Mouse (Mus musculus): ENCODE data around the gene Kcnrg.
A peak's percentile ranks its signal among the peaks of the same experiment; 100 is the strongest.
"Not testable (repeated sequence)": the region's sequence is repeated elsewhere in the genome, so short reads cannot be mapped to it uniquely, and the experiment has no call there.

The Kcnrg gene

DNA sequence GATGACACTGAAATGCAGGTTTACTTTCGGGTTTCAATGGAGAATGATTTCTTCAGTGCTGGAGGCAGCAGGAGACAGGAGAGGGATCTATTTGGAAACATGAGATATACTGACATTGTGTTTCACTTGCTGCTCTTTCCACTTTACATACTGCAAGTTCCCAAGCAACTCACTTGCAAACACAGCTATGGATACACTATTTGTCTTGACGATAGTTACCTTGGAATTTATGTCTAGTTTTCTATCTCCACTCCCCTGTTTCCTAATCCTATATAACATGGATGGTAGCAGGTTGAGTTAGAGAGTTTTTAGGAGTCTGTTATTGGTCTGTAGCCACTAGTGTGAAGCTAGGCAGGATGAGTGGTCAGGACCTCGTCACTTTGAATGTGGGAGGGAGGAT lies at the start of gene Kcnrg:
TSS of gene Kcnrg (plus strand) at position 301 of the 400 bp plus-strand sequence.
- no peak for DNase-seq (ENCODE audit: low read depth, low spot score)

DNA sequence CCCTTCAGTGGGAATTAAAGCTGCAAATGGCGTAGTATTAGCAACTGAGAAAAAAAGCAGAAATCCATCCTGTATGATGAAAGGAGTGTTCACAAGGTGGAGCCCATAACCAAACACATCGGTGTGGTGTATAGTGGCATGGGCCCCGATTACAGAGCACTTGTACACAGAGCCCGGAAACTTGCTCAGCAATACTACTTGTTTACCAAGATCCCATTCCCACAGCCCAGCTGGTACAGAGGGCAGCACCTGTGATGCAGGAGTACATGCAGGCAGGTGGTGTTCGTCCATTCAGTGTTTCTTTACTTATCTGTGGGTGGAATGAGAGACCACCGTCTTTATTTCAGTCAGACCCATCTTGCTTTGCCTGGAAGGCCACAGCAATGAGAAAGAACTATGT lies 48.4 kb upstream of the Kcnrg start:
- no peak for DNase-seq (ENCODE audit: low read depth, low spot score)

DNA sequence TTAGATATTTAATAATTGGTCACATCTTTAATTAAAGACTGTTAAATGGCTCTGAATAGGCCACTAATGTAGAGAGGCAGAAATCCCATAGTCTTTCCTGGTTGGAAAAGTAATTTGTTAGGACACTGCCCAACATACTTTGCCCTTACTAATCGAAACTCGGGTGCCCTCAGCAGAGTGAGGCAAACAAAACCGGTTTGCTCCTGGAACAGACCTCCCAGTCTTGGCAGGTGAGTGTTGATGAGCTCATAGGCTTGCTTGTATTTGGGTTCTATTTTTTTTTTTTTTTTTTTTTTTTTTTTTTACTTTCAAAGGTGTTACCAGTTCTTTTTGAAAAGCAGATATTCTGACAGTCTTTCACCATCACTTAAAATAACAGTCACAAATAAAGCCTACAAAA lies 47.4 kb upstream of the Kcnrg start:
- no peak for DNase-seq (ENCODE audit: low read depth, low spot score)

DNA sequence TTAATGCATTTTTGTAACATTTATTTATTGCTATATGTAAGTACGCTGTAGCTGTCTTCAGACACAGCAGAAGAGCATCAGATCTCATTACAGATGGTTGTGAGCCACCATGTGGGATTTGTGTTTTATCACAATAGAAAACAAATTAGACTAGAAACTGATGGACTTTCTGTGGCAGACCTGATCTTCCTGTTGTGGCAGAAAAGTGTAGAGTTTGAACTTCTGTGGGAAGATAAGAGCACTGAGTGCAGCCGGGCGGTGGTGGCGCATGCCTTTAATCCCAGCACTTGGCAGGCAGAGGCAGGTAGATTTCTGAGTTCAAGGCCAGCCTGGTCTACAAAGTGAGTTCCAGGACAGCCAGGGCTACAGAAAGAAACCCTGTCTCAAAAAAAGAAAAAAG lies 41.0 kb upstream of the Kcnrg start:
- DNase-seq (ENCODE audit: low read depth, low spot score) = not testable (repeated sequence)

DNA sequence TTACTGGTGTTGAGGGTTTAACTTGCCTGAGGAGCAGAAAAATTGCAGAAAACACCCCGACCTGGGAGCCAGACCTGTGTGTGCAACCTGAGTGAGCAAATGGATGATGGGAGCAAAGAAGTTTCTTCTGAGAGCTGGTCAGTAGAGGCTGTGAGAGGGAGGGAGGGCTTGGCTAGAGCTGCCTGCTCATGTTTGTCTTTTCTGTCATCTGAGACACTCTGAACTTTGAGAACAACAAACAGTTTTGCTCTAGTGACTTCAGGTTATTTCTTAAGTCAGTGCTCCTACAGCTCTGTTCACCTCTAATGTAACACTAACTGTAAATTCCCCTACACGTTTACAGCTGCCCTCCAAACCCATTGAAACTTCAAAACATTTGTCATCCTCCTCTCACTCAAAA lies 37.9 kb upstream of the Kcnrg start:
- no peak for DNase-seq (ENCODE audit: low read depth, low spot score)

DNA sequence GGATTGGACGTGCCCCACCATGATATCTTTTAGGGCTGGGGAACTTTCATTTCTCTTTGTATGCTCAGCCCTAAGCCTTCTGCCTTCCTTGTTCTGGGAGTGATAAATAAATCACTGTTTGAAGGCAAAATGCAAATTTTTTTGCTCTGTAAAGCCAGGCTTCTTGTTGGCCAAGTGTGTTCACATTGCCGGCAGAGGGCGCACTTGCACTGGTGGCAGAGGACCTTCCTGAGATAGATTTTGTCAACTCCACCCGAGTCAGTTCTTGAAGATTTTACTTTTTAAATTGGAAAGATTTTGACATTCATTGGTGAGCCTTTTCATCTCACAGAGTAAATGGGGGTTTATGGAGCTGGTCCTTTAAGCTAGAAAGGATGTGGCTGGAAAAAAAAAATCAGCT lies 35.9 kb upstream of the Kcnrg start:
- DNase-seq (ENCODE audit: low read depth, low spot score) = peak; percentile 85

DNA sequence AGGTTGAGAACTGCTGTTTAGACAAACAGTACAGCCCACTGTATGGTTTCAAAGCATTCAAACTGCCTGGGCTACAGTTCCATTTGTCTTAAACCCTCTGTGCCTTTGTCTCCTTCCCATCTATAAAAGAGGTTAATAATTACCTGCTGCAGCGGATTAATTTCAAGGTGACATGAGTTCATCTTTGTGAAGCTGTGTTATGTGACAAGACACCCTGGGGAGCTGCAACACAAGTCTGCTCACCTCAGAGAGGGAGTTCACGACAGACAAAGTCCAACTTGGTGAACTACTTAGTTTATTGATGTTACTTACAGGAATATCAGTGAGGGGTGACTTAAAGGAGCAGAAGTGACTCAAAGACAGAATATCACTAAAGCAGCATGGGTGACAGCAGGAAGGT lies 35.1 kb upstream of the Kcnrg start:
- no peak for DNase-seq (ENCODE audit: low read depth, low spot score)

DNA sequence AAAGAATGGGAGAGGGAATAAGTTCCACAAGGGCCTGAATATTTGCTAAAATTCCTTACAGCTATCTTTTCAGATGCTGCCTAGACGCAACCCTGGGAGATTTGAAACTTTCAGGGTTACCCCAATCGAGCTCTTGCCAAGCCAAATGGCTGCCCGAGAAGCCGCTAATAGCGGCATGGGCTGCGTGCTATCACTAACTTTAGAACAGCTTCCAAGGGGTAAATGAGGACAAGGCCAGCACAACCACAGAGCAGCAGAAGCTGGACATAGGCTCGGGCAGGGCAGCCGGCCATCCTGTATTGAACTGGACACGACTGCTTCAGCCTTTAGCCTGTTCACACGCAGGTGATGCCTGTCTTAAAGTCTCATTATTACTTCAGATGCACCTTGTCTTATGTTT lies 32.2 kb upstream of the Kcnrg start:
- DNase-seq (ENCODE audit: low read depth, low spot score) = no peak

DNA sequence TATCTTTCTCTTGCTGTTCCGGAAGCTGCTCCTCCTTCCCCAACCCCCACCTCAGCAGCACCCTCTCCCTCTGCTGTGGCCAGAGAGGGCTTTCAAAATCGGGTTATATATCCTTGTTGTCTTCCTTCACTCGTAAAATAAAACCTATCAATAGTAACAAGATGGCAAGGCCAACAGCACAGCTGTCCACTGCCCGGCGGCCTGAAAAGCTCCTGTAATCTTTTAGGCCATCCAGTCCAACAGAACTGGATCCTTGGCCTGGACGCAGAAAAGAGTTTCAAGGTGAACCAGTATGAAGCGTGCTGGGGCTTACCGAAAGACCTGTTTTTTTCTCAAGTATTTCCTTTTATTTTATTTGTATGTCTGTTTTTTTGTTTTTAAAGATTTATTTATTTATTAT lies 31.3 kb upstream of the Kcnrg start:
- no peak for DNase-seq (ENCODE audit: low read depth, low spot score)

DNA sequence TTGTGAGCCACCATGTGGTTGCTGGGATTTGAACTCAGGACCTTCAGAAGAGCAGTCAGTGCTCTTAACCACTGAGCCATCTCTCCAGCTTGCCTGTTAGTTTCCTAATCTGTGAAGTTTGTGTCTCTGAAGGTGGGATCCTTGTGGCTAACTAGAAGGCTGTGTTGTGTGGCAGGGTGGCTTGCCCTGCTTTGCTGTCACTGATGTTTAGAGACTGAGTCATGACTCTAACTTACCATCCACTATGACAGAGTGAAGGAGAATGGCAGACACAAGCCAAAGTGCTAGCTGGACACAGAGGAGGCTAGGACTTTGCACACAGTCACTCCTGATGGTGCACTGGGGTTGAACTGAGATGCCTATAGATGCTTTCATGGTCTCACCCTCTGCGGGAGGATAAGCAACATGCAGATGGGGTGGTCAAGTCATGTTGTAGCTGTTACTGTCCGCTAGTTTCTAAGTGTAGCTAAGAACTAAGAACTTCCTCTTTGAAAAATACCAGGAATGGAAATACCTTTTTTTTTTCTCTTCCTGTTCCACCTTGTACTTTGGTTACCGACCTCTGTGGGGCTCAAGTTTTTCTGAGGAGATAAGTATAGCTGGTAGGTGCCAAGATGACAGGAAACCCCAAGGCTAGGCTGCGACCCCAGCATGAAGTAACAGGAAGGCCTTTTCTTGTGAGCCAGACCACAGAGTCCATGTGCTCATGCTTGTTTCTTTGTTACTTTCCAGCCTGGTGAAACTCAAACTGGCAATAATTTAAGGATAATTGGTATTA lies 17.8 kb upstream of the Kcnrg start:
- DNase-seq (ENCODE audit: low read depth, low spot score) = no peak

DNA sequence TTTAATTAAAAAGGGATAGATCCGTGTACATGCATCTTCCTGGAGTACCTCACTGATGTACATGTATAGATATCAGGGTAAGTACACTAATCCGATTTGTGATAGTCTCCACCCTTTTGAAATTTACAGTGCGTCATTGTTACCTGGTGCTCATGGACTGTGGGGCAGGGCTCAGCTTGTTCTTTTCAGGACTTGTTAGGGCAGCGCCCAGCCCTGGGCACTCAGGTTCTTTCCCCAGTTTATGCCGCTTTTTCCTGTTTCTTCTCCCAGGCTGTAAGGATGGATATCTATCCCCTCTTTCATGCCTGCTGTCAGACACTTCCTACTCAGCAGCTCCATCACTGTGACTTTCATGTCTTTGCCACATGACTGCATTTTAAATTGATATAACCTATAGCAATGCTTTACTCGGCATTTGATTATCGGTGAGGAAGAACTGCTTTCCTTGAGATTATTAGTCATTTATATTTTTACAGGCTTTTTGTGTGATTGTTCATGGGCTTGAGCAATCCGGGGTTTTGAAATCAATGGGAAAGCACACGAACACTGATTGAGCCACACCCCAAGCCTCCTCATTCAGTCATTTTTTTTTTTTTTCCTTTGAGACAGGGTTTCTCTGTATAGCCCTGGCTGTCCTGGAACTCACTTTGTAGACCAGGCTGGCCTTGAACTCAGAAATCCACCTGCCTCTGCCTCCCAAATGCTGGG lies 10.4 kb upstream of the Kcnrg start:
- DNase-seq (ENCODE audit: low read depth, low spot score) = no peak

DNA sequence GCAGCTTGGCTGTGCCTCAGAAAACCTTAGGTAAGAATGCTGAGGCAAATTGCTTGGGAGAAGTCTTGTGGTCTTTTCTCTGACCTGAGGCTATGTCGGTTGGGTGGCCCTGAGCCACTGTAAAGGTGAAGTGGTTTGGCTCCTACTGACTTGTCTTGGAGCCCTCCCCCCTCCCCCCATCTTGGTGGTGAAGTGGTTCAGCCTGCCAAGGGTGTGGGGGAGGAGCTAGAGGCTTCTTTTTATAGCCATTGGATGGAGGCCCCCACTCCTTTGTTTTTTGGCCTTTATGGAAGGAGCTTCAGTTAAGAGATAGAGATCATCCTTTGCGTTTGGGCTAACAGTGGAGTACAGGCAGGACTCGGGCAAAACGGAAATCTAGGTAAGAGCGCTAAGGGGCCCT lies 9.3 kb upstream of the Kcnrg start, which contains the start of gene Trim13:
TSS of gene Trim13 (plus strand) at position 280 of the 400 bp plus-strand sequence.
- DNase-seq (ENCODE audit: low read depth, low spot score) = no peak

DNA sequence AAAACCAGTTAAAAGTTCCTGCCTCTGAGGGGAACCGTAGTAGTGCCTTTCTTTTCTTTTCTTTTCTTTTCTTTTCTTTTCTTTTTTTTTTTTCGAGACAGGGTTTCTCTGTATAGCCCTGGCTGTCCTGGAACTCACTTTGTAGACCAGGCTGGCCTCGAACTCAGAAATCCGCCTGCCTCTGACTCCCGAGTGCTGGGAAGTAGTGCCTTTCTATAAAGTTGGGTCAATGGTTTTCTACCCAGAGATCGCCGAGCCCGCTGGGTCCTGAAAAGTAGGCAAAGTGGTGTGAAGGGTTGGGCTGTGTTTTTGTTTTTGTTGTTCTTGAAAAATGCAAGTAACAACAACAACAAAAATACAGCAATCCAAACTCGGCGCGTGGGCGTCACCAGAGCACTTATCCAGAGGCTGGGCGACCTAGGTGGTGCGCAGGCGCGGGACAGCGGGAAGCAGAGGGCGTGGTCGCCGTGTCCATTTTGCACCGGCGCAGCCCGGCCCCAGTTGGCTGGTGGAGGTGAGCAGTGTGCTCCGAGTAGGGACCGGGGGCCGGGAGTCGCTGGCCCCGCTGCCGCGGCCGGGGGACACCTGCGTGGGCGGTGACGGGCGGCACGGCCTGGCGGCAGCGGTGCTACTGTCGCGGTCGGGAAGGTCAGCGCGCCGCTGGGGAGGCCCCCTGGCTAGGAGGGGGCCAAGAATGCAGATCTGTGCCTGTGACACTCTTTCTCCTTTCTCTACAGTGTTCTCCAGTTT lies 8.0 kb upstream of the Kcnrg start:
- peak; percentile 90 for DNase-seq (ENCODE audit: low read depth, low spot score)

DNA sequence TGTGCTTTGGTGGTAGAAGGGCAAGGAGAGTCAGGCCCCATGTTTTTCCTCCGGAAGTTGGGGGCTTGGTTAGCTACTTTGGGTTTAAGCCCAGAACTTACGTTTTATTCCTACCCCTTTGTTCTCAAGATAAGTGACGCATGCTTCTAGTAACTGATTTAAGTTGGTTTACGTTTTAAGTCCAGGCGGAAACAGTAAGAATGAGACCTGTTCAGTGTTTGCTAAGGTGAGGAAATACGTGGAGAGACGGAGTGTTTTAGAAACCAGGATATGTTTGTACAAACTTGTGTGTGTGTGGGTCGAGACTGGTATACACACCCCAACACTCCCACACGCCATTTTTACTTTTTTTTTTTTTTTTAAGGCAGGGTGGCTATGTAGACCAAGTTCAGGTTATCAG lies 5.9 kb upstream of the Kcnrg start:
- DNase-seq (ENCODE audit: low read depth, low spot score) = no peak

DNA sequence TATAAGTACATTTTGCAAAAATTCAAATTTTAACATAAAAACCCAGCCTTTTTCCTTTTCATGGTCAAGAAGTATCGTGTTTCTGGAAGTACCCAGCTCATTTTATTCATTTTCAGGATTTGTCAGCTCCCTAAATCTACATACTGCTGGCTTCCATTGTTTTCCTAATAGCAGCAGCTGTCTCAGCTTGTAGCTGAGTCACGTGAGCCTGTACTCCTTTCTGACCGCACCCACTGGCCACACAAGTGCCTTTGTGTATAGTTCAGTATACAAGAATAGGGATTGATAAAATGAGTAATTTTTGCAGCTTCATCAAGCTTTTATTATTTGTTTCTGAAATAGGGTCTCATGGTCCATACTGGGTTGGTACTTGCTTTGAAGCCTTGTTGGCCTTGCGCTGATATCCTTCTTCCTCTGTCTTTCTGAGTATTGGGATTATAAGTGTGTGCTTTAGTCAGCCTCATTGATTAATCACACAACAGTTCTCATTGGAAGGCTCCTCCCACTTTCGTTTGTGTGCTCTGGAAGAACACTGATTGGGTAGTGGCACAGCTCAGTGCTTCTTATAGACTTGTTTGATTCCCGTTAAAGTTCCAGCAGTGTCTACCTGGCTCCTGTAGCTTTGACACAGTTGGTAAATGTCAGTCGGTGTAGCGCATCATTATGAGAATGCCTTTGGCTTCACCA lies 4.0 kb upstream of the Kcnrg start:
- no peak for DNase-seq (ENCODE audit: low read depth, low spot score)

DNA sequence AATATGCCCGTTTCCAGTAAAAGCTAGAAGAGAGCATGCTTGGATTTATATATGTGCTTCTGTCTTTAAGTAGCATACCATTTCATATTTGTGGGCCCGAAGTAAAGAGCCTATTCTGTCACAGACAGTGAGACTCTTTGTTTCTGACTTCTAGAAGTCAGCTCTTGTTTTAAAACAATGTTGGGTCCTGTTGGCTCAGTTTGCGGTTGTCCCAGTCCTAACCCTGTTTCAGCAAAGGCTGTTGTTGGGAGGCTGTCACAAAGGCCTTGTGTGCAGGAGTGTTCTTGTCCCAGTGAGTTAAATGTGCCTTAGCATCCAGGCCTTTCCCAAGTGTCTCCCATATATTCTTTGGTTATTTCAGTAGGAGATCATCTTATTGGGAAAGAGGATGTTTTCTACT lies 3.2 kb upstream of the Kcnrg start:
- DNase-seq (ENCODE audit: low read depth, low spot score) = no peak

DNA sequence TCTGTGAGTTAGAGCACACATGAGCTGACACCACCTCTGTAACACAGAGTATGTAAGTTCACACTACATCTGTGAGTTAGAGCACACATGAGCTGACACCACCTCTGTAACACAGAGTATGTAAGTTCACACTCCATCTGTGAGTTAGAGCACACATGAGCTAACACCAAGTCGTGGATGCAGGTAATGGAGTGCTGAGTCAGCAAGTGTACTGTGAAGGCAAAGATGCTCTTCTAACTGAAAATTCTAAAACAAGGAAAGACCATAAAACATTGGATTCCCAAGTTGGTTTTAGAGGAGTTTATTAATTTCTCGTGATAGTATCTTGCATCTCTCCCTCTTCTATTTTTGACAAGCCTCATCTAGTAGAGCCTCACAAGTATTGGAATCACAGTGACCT lies 1.2 kb upstream of the Kcnrg start:
- not testable (repeated sequence) for DNase-seq (ENCODE audit: low read depth, low spot score)

DNA sequence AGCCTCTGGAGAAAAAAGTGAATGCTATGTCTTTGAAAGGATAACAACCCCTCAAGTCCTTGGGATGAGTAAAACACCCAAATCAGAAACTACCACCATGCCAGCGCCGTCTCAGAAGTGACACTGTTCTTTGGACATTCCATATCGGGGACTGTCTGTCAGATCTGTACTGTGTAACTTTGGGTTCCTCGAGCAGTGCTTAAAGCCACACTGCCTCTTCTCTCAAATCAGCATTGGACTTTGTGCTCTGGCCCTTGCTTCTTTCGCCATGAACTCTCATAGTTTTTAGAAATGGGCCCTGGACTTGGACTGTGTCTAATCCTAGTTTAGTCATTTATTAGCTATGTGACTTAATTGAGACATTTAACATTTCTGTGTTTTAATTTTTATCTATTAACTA lies 4.5 kb downstream of the Kcnrg start:
- DNase-seq (ENCODE audit: low read depth, low spot score) = no peak

DNA sequence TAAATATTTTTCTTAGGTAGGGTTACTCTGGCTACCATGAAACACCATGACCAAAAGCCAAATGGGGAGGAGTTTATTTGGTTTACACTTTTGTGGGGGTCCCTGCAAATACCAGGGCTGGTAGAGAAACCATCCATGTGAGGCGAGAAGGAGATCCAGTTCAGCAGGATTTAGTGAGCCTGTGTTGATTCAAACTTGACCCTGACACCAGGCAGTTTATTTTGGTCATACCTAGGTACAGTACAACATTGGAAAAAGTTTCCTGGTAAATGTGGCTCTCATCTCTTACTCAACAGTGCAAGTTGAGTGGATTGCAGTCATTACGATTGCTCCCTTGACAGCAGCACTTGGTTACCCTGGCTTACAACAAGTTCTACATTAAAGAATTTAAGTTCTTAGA lies 6.1 kb downstream of the Kcnrg start:
- no peak for DNase-seq (ENCODE audit: low read depth, low spot score)

DNA sequence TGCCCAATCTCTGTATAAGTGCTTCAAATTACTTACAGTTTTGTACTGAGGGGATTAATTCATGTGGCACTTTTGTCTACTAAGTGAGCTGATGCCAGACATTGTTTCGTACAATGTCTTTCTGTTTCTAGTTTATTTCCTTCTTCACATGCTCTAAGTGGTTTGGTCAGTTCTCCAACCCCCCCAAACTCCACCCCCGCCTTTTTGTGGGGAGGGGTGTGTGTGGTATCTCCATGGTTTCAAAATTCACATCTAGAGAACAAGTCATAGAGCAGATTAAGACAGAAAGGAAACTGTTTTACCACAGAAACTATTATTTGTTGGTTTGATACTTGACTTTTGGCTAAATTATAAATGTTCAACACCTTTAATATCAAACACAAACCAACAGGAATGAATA lies 13.1 kb downstream of the Kcnrg start:
- no peak for DNase-seq (ENCODE audit: low read depth, low spot score)

DNA sequence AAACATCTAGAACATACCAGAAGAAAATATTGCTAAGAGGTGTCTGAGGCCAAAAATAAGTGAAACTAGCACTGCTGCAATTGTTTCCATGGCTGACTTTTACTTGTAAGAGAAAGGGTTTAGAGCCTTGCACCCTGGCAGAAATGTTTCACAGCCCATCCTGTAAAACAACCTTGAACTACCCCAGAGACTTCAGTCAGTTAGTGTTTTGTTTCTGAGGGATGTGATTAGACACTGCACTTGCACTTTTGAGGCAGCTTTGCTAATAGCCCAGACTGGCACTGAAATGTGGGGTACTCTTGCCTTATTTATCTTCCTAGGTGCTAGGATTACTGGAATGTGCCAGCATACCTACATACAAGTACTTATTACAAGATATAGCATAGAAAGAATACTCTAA lies 28.7 kb downstream of the Kcnrg start:
- DNase-seq (ENCODE audit: low read depth, low spot score) = no peak

DNA sequence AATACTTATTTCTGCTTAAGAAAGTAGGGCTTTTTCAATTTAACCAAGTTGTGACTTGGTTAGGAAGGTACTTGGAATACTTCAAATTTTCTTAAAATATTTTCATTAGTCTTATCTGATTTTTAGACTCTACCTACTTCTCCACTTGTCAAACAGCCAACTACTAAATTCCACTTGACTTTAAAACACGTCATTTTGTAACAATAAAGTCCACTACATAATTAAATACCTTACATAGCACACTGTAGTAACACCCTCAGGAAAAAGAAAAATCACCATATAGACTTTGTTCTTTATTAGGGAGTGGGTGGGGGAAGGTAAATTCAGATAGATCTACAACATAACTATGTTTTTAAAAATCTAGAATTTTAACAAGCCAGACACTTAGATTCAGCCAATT lies 35.4 kb downstream of the Kcnrg start:
- DNase-seq (ENCODE audit: low read depth, low spot score) = no peak
